Mouse (Mus musculus) frontal cortex, postnatal 10 days (tissue): ENCODE results near the gene Tmem160.

Experiments used
- DNase-seq, 2 experiments: peaks; one replicate each; pipeline ENCODE4 v3.0.0; 2022; ENCODE audit warnings: low spot score in 2 of 2, mixed read lengths in 1 of 2

Gene Tmem160

GRCm38 (mm10) chr7:16491759-16492158, 39.2 kb downstream of the Tmem160 start:
- DNase-seq = peak in 1 of 2 experiments; percentile 50

DNA sequence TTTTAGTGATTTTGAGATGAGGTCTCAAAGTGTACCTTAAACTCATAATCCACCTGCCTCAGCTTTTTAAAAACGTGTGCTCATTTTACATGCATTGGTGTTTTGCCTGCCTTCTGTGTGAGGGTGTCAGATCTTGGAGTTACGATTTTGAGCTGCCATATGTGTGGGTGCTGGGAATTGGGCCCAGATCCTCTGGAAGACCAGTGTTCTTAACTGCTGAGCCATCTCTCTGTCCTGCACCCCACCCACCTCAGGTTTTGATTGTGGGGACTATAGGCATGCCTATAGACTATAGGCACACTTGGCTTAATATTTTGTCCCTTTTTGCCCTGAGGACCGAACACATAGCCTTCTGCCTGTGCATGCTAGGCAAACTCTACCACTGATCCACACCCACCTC, 39.6 kb downstream of the Tmem160 start:
- DNase-seq = no peak

- no peak for DNase-seq
These were observed 40.8 kb downstream of the Tmem160 start for GRCm38 (mm10) chr7:16493361-16493760.

- no peak for DNase-seq
These were observed 43.7 kb downstream of the Tmem160 start for GRCm38 (mm10) chr7:16496260-16496659.

DNA sequence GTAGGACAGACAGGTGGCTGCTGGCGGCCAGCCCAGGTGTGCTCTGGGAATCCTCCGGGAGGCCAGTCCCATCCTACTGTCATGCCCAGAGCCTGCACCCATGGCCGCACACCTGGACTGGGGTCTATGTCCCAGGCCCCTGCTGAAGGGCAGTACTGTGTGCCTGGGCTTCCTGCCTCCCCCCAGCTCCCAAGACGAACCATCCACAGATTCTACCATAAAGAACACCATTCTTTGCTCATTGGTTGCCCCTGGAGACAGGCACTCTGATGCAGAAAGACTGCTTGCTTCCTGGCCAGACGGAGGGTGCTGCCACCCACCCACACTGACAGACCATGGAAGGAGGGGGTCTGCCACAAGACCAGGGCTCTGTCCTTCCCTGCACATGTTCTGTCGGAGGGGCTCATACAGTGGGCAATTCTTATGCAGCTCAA, 47.1 kb downstream of the Tmem160 start:
- peak; percentile 44 to 63 for DNase-seq

- no peak for DNase-seq
These were observed 49.0 kb downstream of the Tmem160 start for GRCm38 (mm10) chr7:16501571-16501970.

- no peak for DNase-seq
These were observed 52.1 kb downstream of the Tmem160 start for GRCm38 (mm10) chr7:16504573-16505225.
